In genomic region chr7:115132595-115132994, GRCm38 (mm10) we compare ENCODE assay signal across 19 mouse cellular contexts.
A peak's percentile ranks its signal among the peaks of the same experiment; 100 is the strongest.
DNase-seq lines count a peak whose midpoint lies in the region; ATAC-seq lines count a peak whose summit lies in the region.
"Had no signal": no experiment of that assay in that cellular context is flagged by ENCODE, and none has a peak within 500 bp of the region (broad histone marks: within the 10 kb centered on the region; RNA-seq: fewer than 3 reads in every experiment).

No protein-coding gene starts in this region.

- ATAC-seq in midbrain, embryonic 11.5 days (ENCODE audit: low FRiP score): no peak
- ATAC-seq in common myeloid progenitor, adult 5-6 weeks (replicated peaks; ENCODE audit: low read depth, poor library complexity, severe bottlenecking): peak; percentile 62
- no peak for ATAC-seq in forebrain, embryonic 12.5 days (ENCODE audit: low FRiP score)
- no peak for ATAC-seq in forebrain, embryonic 16.5 days
- ATAC-seq in frontal cortex, adult (ENCODE audit: low TSS enrichment): no peak
- ATAC-seq: hindbrain, embryonic 16.5 days; inflammation-experienced regulatory T-cells, adult 6 months; intestine, postnatal 0 days had no signal

- H3K4me1 ChIP-seq in midbrain, embryonic 10.5 days: peaks cover 38% of the 10 kb centered on the region
- H3K4me1 ChIP-seq in midbrain, embryonic 11.5 days (ENCODE audit: control insufficient read depth, insufficient read depth, low read length): peaks cover 16% of the 10 kb centered on the region
- peaks cover 40% of the 10 kb centered on the region for H3K4me1 ChIP-seq in forebrain, embryonic 12.5 days
- peaks cover 15% of the 10 kb centered on the region for H3K4me1 ChIP-seq in forebrain, embryonic 16.5 days (replicated peaks; ENCODE audit: control insufficient read depth, insufficient read depth, low read length)

- no peaks in the 10 kb centered on the region for H3K27me3 ChIP-seq in midbrain, embryonic 10.5 days (ENCODE audit: low read depth, poor library complexity, severe bottlenecking)
- no peaks in the 10 kb centered on the region for H3K27me3 ChIP-seq in midbrain, embryonic 11.5 days (ENCODE audit: control insufficient read depth, insufficient read depth, low read length)
- H3K27me3 ChIP-seq in forebrain, embryonic 12.5 days: no peaks in the 10 kb centered on the region
- H3K27me3 ChIP-seq in forebrain, embryonic 16.5 days (replicated peaks; ENCODE audit: control insufficient read depth, insufficient read depth, low read length): peaks cover 11% of the 10 kb centered on the region; the same call in 1 of the 2 replicates
- H3K27me3 ChIP-seq: embryonic facial prominence, embryonic 15.5 days had no signal

- no peak overlapping the region for H3K4me2 ChIP-seq in midbrain, embryonic 11.5 days
- H3K4me2 ChIP-seq in forebrain, embryonic 12.5 days: peak overlapping the region; percentile 25
- no peak overlapping the region for H3K4me2 ChIP-seq in forebrain, embryonic 16.5 days (ENCODE audit: low read length)
- H3K4me2 ChIP-seq: embryonic facial prominence, embryonic 15.5 days had no signal

- H3K9me3 ChIP-seq in midbrain, embryonic 10.5 days (replicated peaks): no peaks in the 10 kb centered on the region
- H3K9me3 ChIP-seq in midbrain, embryonic 11.5 days (ENCODE audit: control insufficient read depth, low read length): no peaks in the 10 kb centered on the region
- no peaks in the 10 kb centered on the region for H3K9me3 ChIP-seq in forebrain, embryonic 12.5 days
- no peaks in the 10 kb centered on the region for H3K9me3 ChIP-seq in forebrain, embryonic 16.5 days (ENCODE audit: control insufficient read depth, low read length)
- H3K9me3 ChIP-seq: embryonic facial prominence, embryonic 15.5 days; heart, embryonic 10.5 days had no signal

- no peak for DNase-seq in midbrain, embryonic 10.5 days (ENCODE audit: low spot score)
- no peak for DNase-seq in midbrain, embryonic 11.5 days (ENCODE audit: low spot score, missing footprints)
- DNase-seq in cerebellum, adult 11-12 months: no peak
- DNase-seq in cerebellum, adult 9-10 months: no peak
- DNase-seq: adrenal gland, postnatal 10 days; cerebellum, adult 18-20 months; heart, adult 18-20 months; heart, postnatal 10 days; heart, postnatal 4 days had no signal

- peak overlapping the region; percentile 53; the same call in 1 of the 2 replicates for H3K27ac ChIP-seq in midbrain, embryonic 10.5 days (replicated peaks)
- H3K27ac ChIP-seq in midbrain, embryonic 11.5 days (ENCODE audit: low read depth, low read length): no peak overlapping the region
- peak overlapping the region; percentile 73 for H3K27ac ChIP-seq in forebrain, embryonic 12.5 days
- H3K27ac ChIP-seq in forebrain, embryonic 16.5 days (ENCODE audit: low read length): peak overlapping the region; percentile 29; the same call in 1 of the 2 replicates
- H3K27ac ChIP-seq: embryonic facial prominence, embryonic 15.5 days; heart, embryonic 10.5 days had no signal

- H3K4me3 ChIP-seq in midbrain, embryonic 10.5 days: no peak overlapping the region
- no peak overlapping the region for H3K4me3 ChIP-seq in midbrain, embryonic 11.5 days (ENCODE audit: low read depth, low read length)
- H3K4me3 ChIP-seq in forebrain, embryonic 12.5 days (replicated peaks): no peak overlapping the region
- H3K4me3 ChIP-seq in forebrain, embryonic 16.5 days (replicated peaks; ENCODE audit: low read length): no peak overlapping the region
- H3K4me3 ChIP-seq: embryonic facial prominence, embryonic 15.5 days; erythroblast, embryonic 14.5 days; heart, embryonic 10.5 days had no signal

- H3K9ac ChIP-seq in midbrain, embryonic 11.5 days (ENCODE audit: low read length): no peak overlapping the region
- no peak overlapping the region for H3K9ac ChIP-seq in forebrain, embryonic 12.5 days
- no peak overlapping the region for H3K9ac ChIP-seq in forebrain, embryonic 16.5 days (replicated peaks; ENCODE audit: low read depth, low read length)
- H3K9ac ChIP-seq: embryonic facial prominence, embryonic 15.5 days had no signal

- H3K36me3 ChIP-seq in midbrain, embryonic 10.5 days: no peaks in the 10 kb centered on the region
- H3K36me3 ChIP-seq in midbrain, embryonic 11.5 days (ENCODE audit: control insufficient read depth, insufficient read depth, low read length): no peaks in the 10 kb centered on the region
- H3K36me3 ChIP-seq in forebrain, embryonic 12.5 days (replicated peaks): no peaks in the 10 kb centered on the region
- no peaks in the 10 kb centered on the region for H3K36me3 ChIP-seq in forebrain, embryonic 16.5 days (ENCODE audit: control insufficient read depth, insufficient read depth)
- H3K36me3 ChIP-seq: embryonic facial prominence, embryonic 15.5 days; heart, embryonic 10.5 days had no signal

- WGBS in midbrain, embryonic 10.5 days: 91% methylated on average over 3 of the region's 3 CpGs
- WGBS in midbrain, embryonic 11.5 days: 90% methylated on average over 3 of the region's 3 CpGs
- 86% methylated on average over 3 of the region's 3 CpGs for WGBS in forebrain, embryonic 12.5 days
- WGBS in forebrain, embryonic 16.5 days: 85% methylated on average over 3 of the region's 3 CpGs
